Mouse (Mus musculus) erythroblast, embryonic 14.5 days (primary cell): ENCODE measurements around the gene Cpn1.

Source experiments
- GATA1 ChIP-seq: IDR thresholded peaks from 2 replicates; pipeline ENCODE4 v1.6.1; 2012; ENCODE audit warnings: low read length, inconsistent platforms, mixed read lengths
- TAL1 ChIP-seq: IDR thresholded peaks from 3 replicates; pipeline ENCODE4 v1.6.1; 2012; ENCODE audit warnings: low read length, inconsistent platforms, mixed read lengths

GRCm38 (mm10) chr19:43916586-43917405, 69.6 kb downstream of the Cpn1 start:
- TF ChIP-seq TAL1 (no peak), GATA1 (no peak)
